Mouse (Mus musculus) v-Abl transformed pro-B cells (cell line): Measurements from ENCODE around the gene Slc25a18.
"Not testable (repeated sequence)": the region's sequence is repeated elsewhere in the genome, so short reads cannot be mapped to it uniquely, and the experiment has no call there.

ENCODE experiments used
- in situ Hi-C, 2 experiments: fragments of 400-800 bp; cut with MboI; formaldehyde crosslinking; loops; one replicate each; pipeline ENCODE4 v1.15.1; 2025; ENCODE audit not compliant: unreplicated experiment in 2 of 2

The Slc25a18 gene

GRCm38 (mm10) chr6:120792947-120793346 is 19.6 kb downstream of the Slc25a18 start:
- in situ Hi-C loops, result loop anchor here in 1 of 2 experiments (25.0 kb wide), 1 partner anchor 744 kb away; no protein-coding TSS in a partner anchor

GRCm38 (mm10) chr6:120795422-120796086 is 22.2 kb downstream of the Slc25a18 start:
- in situ Hi-C loops, result loop anchor here in 1 of 2 experiments (25.0 kb wide), 1 partner anchor 742 kb away; no protein-coding TSS in a partner anchor

GRCm38 (mm10) chr6:120796111-120796510 is 22.7 kb downstream of the Slc25a18 start:
- in situ Hi-C loops, result loop anchor here in 1 of 2 experiments (25.0 kb wide), 1 partner anchor 741 kb away; no protein-coding TSS in a partner anchor

- in situ Hi-C loops, result loop anchor here in 1 of 2 experiments (25.0 kb wide), 1 partner anchor 739 kb away; no protein-coding TSS in a partner anchor
These were observed 24.6 kb downstream of the Slc25a18 start for GRCm38 (mm10) chr6:120798019-120798418.

- in situ Hi-C loops, result loop anchor here in 1 of 2 experiments (25.0 kb wide), 1 partner anchor 738 kb away; no protein-coding TSS in a partner anchor
These were observed 25.5 kb downstream of the Slc25a18 start for GRCm38 (mm10) chr6:120798905-120799304.

GRCm38 (mm10) chr6:120799581-120800041 is 26.2 kb downstream of the Slc25a18 start:
- in situ Hi-C loops, result loop anchor here in 1 of 2 experiments (25.0 kb wide), 1 partner anchor 738 kb away; no protein-coding TSS in a partner anchor

- in situ Hi-C loops, result no loop called here
These were observed 33.8 kb downstream of the Slc25a18 start for GRCm38 (mm10) chr6:120806999-120807737.

- in situ Hi-C loops, result no loop called here
These were observed 34.3 kb downstream of the Slc25a18 start for GRCm38 (mm10) chr6:120807738-120808081.

GRCm38 (mm10) chr6:120811999-120812398 is 38.6 kb downstream of the Slc25a18 start:
- in situ Hi-C loops, result not testable (repeated sequence)

- in situ Hi-C loops, result no loop called here
These were observed 45.9 kb downstream of the Slc25a18 start for GRCm38 (mm10) chr6:120819294-120819693.

GRCm38 (mm10) chr6:120820144-120820543 is 46.8 kb downstream of the Slc25a18 start:
- in situ Hi-C loops, result no loop called here

- in situ Hi-C loops, result no loop called here
These were observed 47.6 kb downstream of the Slc25a18 start for GRCm38 (mm10) chr6:120820941-120821340.

GRCm38 (mm10) chr6:120821715-120822114 is 48.3 kb downstream of the Slc25a18 start:
- in situ Hi-C loops, result no loop called here

GRCm38 (mm10) chr6:120822307-120822928 is 49.0 kb downstream of the Slc25a18 start, which contains the start of gene Atp6v1e1:
TSS of gene Atp6v1e1 (minus strand) at chr6:120822793.
- in situ Hi-C loops, result no loop called here

- in situ Hi-C loops, result no loop called here
These were observed 49.7 kb downstream of the Slc25a18 start for GRCm38 (mm10) chr6:120822937-120823614.

GRCm38 (mm10) chr6:120830056-120830455 is 56.7 kb downstream of the Slc25a18 start:
- in situ Hi-C loops, result no loop called here

GRCm38 (mm10) chr6:120830866-120831608 is 57.7 kb downstream of the Slc25a18 start:
- in situ Hi-C loops, result no loop called here

- in situ Hi-C loops, result no loop called here
These were observed 58.7 kb downstream of the Slc25a18 start for GRCm38 (mm10) chr6:120832097-120832496.

GRCm38 (mm10) chr6:120834766-120835321 is 61.5 kb downstream of the Slc25a18 start:
- in situ Hi-C loops, result no loop called here
